Mouse (Mus musculus) kidney, adult 2 months (tissue): ENCODE results near the gene Gm4787. TPM values are rescaled to one million over a fixed set of nuclear protein-coding genes. Genes with fewer than 3 reads are reported as not detected.
"Not testable (repeated sequence)": the region's sequence is repeated elsewhere in the genome, so short reads cannot be mapped to it uniquely, and the experiment has no call there.

Source experiments
- DNase-seq: peaks from one replicate; pipeline ENCODE4 v3.0.0; 2021
- H3K27ac ChIP-seq: fragments of 200-500 bp; 2 replicates; pipeline ENCODE4 v1.5.1; 2012; ENCODE audit warnings: low read depth, low read length, control low read depth, inconsistent platforms; ENCODE audit not compliant: insufficient read depth
- H3K27me3 ChIP-seq: fragments of 200-500 bp; replicated peaks from 2 replicates; pipeline ENCODE4 v1.6.1; 2012; ENCODE audit warnings: mild to moderate bottlenecking, moderate library complexity, low read length, inconsistent platforms; ENCODE audit not compliant: control insufficient read depth, insufficient read depth
- H3K36me3 ChIP-seq: fragments of 200-500 bp; 2 replicates; pipeline ENCODE4 v1.6.1; 2012; ENCODE audit warnings: mild to moderate bottlenecking, moderate library complexity, low read length, inconsistent platforms; ENCODE audit not compliant: control insufficient read depth, insufficient read depth
- H3K4me1 ChIP-seq: fragments of 200-500 bp; 2 replicates; pipeline ENCODE4 v1.6.1; 2011; ENCODE audit warnings: low read length; ENCODE audit not compliant: control insufficient read depth, insufficient read depth
- H3K4me3 ChIP-seq: fragments of 200-500 bp; 2 replicates; pipeline ENCODE4 v1.5.1; 2011; ENCODE audit warnings: mild to moderate bottlenecking, low read depth, low read length, control low read depth; ENCODE audit not compliant: insufficient read depth
- CTCF ChIP-seq: fragments of 200-500 bp; conservative IDR thresholded peaks from 2 replicates; pipeline ENCODE4 v1.5.1; 2011; ENCODE audit warnings: low read depth, mild to moderate bottlenecking, control low read depth, low read length, moderate library complexity, mixed read lengths; ENCODE audit not compliant: insufficient read depth, insufficient read length
- POLR2A ChIP-seq: fragments of 200-500 bp; IDR thresholded peaks from one replicate; pipeline ENCODE4 v1.6.1; 2011; ENCODE audit warnings: low read depth, low read length, control low read depth
- WGBS: fragments of 180-500 bp; shearing (Covaris S2); methylation state at CpG from one replicate; pipeline ENCODE4 v1.1.7; 2018; 5-methylcytosine and 5-hydroxymethylcytosine counted together
- polyA plus RNA-seq: library from polyadenylated mRNA; depleted of rRNA; stranded (reverse); fragments of >200 nt; gene quantifications from 2 replicates; pipeline ENCODE4 v1.2.3, GENCODE M21; 2012; rRNA removed

Gm4787 gene
- 0.31 and 0.35 TPM in 2 replicates for polyA plus RNA-seq

- not testable (repeated sequence) for H3K4me1 ChIP-seq, H3K36me3 ChIP-seq, H3K4me3 ChIP-seq, H3K27me3 ChIP-seq, H3K27ac ChIP-seq, DNase-seq
- WGBS = 63% methylated on average over 1 of the region's 1 CpGs
These were observed at the start of gene Gm4787 for GRCm38 (mm10) chr12:81379364-81379763. TSS of gene Gm4787 (minus strand) at chr12:81379464.

GRCm38 (mm10) chr12:81421846-81422245 lies 42.6 kb upstream of the Gm4787 start, which contains the start of gene Adam4:
TSS of gene Adam4 (minus strand) at chr12:81421946.
- WGBS = 94% methylated on average over 1 of the region's 1 CpGs
- H3K27ac ChIP-seq = no peak within 1 kb of the TSS
- no peak within 1 kb of the TSS for H3K4me3 ChIP-seq
- H3K27me3 ChIP-seq = no peaks in the 10 kb centered on the region
- TF ChIP-seq POLR2A (no peak), CTCF (no peak)
- H3K36me3 ChIP-seq = no peaks in the 10 kb centered on the region; the same call in 1 of the 2 replicates
- no peak for DNase-seq
- no peaks in the 10 kb centered on the region for H3K4me1 ChIP-seq

GRCm38 (mm10) chr12:81413211-81413610 lies 33.9 kb upstream of the Gm4787 start:
- H3K27me3 ChIP-seq = no peaks in the 10 kb centered on the region
- H3K4me3 ChIP-seq = no peak overlapping the region
- no peak for DNase-seq
- WGBS = 80% methylated on average over 3 of the region's 3 CpGs
- TF ChIP-seq POLR2A = no peak
- TF ChIP-seq CTCF = no peak
- no peaks in the 10 kb centered on the region for H3K4me1 ChIP-seq
- H3K27ac ChIP-seq = no peak overlapping the region
- no peaks in the 10 kb centered on the region for H3K36me3 ChIP-seq

GRCm38 (mm10) chr12:81408966-81409365 lies 29.7 kb upstream of the Gm4787 start:
- no peaks in the 10 kb centered on the region for H3K27me3 ChIP-seq
- H3K27ac ChIP-seq = no peak overlapping the region
- no peak overlapping the region for H3K4me3 ChIP-seq
- peak; percentile 20 for DNase-seq
- TF ChIP-seq CTCF = no peak
- TF ChIP-seq POLR2A = no peak
- H3K36me3 ChIP-seq = no peaks in the 10 kb centered on the region
- H3K4me1 ChIP-seq = no peaks in the 10 kb centered on the region
- 61% methylated on average over 3 of the region's 3 CpGs for WGBS

GRCm38 (mm10) chr12:81402187-81402586 lies 22.9 kb upstream of the Gm4787 start:
- TF ChIP-seq POLR2A (no peak), CTCF (peak; percentile 65)
- DNase-seq = peak; percentile 56

GRCm38 (mm10) chr12:81333841-81334240 lies 45.4 kb downstream of the Gm4787 start:
- no peak for DNase-seq
- Histone ChIP-seq H3K36me3 (no peaks in the 10 kb centered on the region), H3K27me3 (peaks cover 2% of the 10 kb centered on the region; the same call in 1 of the 2 replicates), H3K4me1 (no peaks in the 10 kb centered on the region), H3K4me3 (no peak overlapping the region), H3K27ac (no peak overlapping the region)
- no peak for TF ChIP-seq POLR2A
- no peak for TF ChIP-seq CTCF
- WGBS = 65% methylated on average over 5 of the region's 5 CpGs

More at GRCm38 (mm10) chr12:81402187-81402586, 22.9 kb upstream of the Gm4787 start:
- Histone ChIP-seq H3K27me3 (no peaks in the 10 kb centered on the region), H3K4me3 (no peak overlapping the region), H3K36me3 (peaks cover 2% of the 10 kb centered on the region), H3K27ac (no peak overlapping the region), H3K4me1 (no peaks in the 10 kb centered on the region)
- WGBS = 6% methylated on average over 1 of the region's 1 CpGs

GRCm38 (mm10) chr12:81332875-81333421 lies 46.3 kb downstream of the Gm4787 start, which contains the start of gene Slc8a3:
TSS of gene Slc8a3 (minus strand) at chr12:81333180.
- no peak within 1 kb of the TSS; the same call in 1 of the 2 replicates for H3K4me3 ChIP-seq
- under 1% methylated on average over 47 of the region's 47 CpGs for WGBS
- no peak for DNase-seq
- no peaks in the 10 kb centered on the region for H3K36me3 ChIP-seq
- H3K27me3 ChIP-seq = peaks cover 2% of the 10 kb centered on the region; the same call in 1 of the 2 replicates
- no peak for TF ChIP-seq CTCF
- no peak for TF ChIP-seq POLR2A
- no peaks in the 10 kb centered on the region for H3K4me1 ChIP-seq
- no peak within 1 kb of the TSS for H3K27ac ChIP-seq
